Mouse (Mus musculus) hindbrain, embryonic 13.5 days (tissue): ENCODE results near the gene Nucb1. TPM values are rescaled to one million over a fixed set of nuclear protein-coding genes. Genes with fewer than 3 reads are reported as not detected.
"Not testable (repeated sequence)": the region's sequence is repeated elsewhere in the genome, so short reads cannot be mapped to it uniquely, and the experiment has no call there.

Source experiments
- ATAC-seq: fragments of 200-750 bp; cut with Nextera tagmentation; 2 replicates; pipeline ENCODE4 v1.8.0; 2017; ENCODE audit warnings: moderate TSS enrichment; ENCODE audit not compliant: low FRiP score
- H3K27ac ChIP-seq: fragments of 300-500 bp; sonication (generic); 2 replicates; pipeline ENCODE4 v1.5.1; 2015; ENCODE audit warnings: inconsistent platforms, mild to moderate bottlenecking, moderate library complexity
- H3K27me3 ChIP-seq: fragments of 300-500 bp; sonication (generic); 2 replicates; pipeline ENCODE4 v1.6.1; 2015; ENCODE audit warnings: mild to moderate bottlenecking, inconsistent platforms
- H3K36me3 ChIP-seq: fragments of 300-500 bp; sonication (generic); 2 replicates; pipeline ENCODE4 v1.6.1; 2015; ENCODE audit warnings: mild to moderate bottlenecking, inconsistent platforms
- H3K4me1 ChIP-seq: fragments of 300-500 bp; sonication (generic); replicated peaks from 2 replicates; pipeline ENCODE4 v1.6.1; 2015; ENCODE audit warnings: inconsistent platforms
- H3K4me2 ChIP-seq: fragments of 300-500 bp; sonication (generic); 2 replicates; pipeline ENCODE4 v1.6.1; 2015; ENCODE audit warnings: inconsistent platforms, mild to moderate bottlenecking, moderate library complexity
- H3K4me3 ChIP-seq: fragments of 300-500 bp; sonication (generic); 2 replicates; pipeline ENCODE4 v1.5.1; 2015; ENCODE audit warnings: mild to moderate bottlenecking, inconsistent platforms
- H3K9ac ChIP-seq: fragments of 300-500 bp; sonication (generic); 2 replicates; pipeline ENCODE4 v1.6.1; 2015; ENCODE audit warnings: mild to moderate bottlenecking, inconsistent platforms
- H3K9me3 ChIP-seq: fragments of 300-500 bp; sonication (generic); 2 replicates; pipeline ENCODE4 v1.6.1; 2016; ENCODE audit warnings: inconsistent platforms
- WGBS: fragments of 180-500 bp; shearing (Covaris S2); methylation state at CpG from one replicate; pipeline ENCODE4 v1.1.7; 2015; 5-methylcytosine and 5-hydroxymethylcytosine counted together
- polyA plus RNA-seq: library from polyadenylated mRNA; unstranded; fragments of >200 nt; fragmentation: Nextera tagmentation; extraction: Ambion mirVana; gene quantifications from 2 replicates; pipeline ENCODE4 v1.2.1, GENCODE M21; 2015

Nucb1 gene
- polyA plus RNA-seq, 1 experiment from 2014 or later, result 121 TPM

DNA sequence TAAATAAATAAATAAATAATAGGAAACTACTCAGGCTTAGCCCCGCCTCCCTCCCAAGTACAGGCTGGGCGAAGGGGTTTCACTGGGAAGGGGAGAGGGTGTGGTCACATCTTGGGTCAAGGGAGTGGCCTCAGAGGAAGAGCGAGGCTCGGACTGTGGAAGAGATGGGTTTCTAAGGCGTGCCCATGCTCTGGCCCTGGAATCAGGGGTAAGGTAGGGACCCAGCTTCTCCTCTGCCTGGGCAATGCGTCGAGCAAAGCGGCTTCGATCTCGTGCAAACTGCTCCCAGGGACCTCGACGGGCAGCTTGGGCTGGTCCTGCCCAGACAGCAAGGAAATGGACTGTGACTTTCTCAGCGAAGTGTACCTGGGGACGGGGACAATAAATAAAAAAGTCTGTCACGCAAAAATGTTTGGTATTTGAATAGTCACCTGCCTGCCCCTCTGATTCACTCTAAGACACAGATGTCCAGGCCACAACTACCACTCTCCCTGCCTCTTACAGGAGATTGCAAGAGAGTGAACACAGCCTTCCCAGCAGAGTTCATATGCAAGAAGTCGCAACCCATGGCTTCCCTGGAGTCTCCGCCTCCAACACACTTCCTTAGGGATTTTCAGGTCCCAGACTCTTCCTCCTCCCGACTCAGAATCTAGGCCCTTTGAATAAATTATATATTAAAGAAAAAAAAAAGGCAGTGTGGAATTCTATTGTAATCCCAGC, 12.9 kb upstream of the Nucb1 start:
- Histone ChIP-seq H3K4me2 (peak overlapping the region; percentile 8; the same call in 1 of the 2 replicates), H3K27ac (no peak overlapping the region), H3K36me3 (no peaks in the 10 kb centered on the region; the same call in 1 of the 2 replicates), H3K4me1 (peaks cover 36% of the 10 kb centered on the region), H3K27me3 (no peaks in the 10 kb centered on the region), H3K4me3 (peak overlapping the region; percentile 1; the same call in 1 of the 2 replicates), H3K9ac (peak overlapping the region; percentile 46), H3K9me3 (no peaks in the 10 kb centered on the region)
- no peak for ATAC-seq
- whole genome bisulfite sequencing, result 77% methylated on average over 18 of the region's 18 CpGs

DNA sequence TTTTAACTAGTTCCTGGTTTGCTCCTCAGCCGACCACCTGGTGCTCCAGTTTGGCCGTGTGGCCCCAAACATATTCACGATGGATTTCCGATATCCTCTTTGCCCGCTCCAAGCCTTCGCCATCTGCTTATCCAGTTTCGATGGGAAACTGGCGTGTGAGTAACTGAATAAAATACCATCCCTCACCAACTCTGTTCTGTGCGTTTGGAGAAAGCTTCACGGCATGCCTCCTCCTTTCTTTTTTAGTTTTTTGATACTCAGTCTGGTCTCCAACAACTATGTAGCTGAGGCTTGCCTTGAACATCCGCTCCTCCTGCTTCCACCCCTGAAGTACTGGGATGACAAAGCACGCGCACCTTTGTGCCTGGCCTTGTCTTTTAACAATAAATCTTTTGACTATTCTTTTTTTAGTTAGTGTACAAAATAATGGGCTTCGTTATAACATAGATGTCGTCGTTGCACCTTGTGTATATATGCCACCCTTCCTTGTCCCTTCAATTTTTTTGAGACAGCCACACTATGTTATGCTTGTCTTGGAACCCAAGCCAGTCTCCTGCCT, 12.1 kb upstream of the Nucb1 start:
- no peak overlapping the region for H3K9ac ChIP-seq

DNA sequence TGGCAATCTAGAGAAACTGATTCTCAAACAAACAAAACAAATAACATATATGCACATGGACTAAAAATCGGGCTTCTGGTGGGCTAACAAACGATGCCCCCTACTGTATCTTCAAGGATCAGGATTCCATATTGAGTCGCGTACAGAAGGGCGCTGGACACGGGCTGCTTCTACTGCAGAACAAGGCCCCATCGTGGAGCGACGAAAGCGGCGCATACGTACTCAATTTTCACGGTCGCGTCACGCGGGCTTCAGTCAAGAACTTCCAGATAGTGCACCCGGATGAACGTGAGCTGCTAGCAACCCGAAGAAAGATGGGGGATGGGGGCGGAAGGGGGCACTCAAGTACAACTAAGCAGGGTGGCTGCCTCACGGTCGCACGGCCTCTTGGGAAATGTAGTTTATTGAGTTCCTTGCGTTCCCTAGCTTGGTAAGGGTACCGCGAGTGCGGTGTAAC, 11.6 kb upstream of the Nucb1 start:
- Histone ChIP-seq H3K27me3 (no peaks in the 10 kb centered on the region), H3K9me3 (no peaks in the 10 kb centered on the region), H3K4me1 (peaks cover 35% of the 10 kb centered on the region), H3K9ac (peak overlapping the region; percentile 68), H3K4me3 (peak overlapping the region; percentile 45), H3K4me2 (peak overlapping the region; percentile 52), H3K27ac (peak overlapping the region; percentile 86), H3K36me3 (no peaks in the 10 kb centered on the region; the same call in 1 of the 2 replicates)
- under 1% methylated on average over 28 of the region's 28 CpGs for WGBS
- peak; percentile 76 for ATAC-seq

More for the DNA sequence above, 12.1 kb upstream of the Nucb1 start:
- Histone ChIP-seq H3K27me3 (no peaks in the 10 kb centered on the region), H3K36me3 (no peaks in the 10 kb centered on the region; the same call in 1 of the 2 replicates), H3K9me3 (no peaks in the 10 kb centered on the region), H3K4me3 (peak overlapping the region; percentile 45), H3K4me1 (peaks cover 36% of the 10 kb centered on the region), H3K4me2 (peak overlapping the region; percentile 52), H3K27ac (no peak overlapping the region)
- no peak for ATAC-seq
- WGBS, result 56% methylated on average over 16 of the region's 16 CpGs

DNA sequence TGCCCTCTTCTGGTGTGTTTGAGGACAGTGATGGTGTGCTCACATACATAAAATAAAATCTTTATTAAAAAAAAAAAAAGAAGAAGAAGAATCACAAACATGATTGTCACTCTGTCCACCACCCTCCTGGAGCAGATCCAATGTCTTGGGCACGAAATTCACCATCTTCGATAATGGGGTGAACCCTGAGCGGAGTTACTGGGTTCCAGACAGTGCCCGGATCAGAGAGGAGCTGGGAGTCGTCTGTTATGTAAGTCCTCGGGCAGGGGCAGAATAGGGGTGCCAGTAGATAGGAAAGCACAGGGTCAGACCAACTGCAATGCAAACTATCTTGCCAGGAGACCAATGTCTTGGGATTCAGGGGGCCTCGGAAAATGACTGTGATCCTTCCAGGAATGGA, 10.4 kb upstream of the Nucb1 start:
- no peak overlapping the region for H3K9ac ChIP-seq
- 96% methylated on average over 7 of the region's 7 CpGs for WGBS
- H3K27ac ChIP-seq, result no peak overlapping the region
- ATAC-seq, result no peak
- H3K4me2 ChIP-seq, result no peak overlapping the region
- no peaks in the 10 kb centered on the region; the same call in 1 of the 2 replicates for H3K36me3 ChIP-seq
- H3K27me3 ChIP-seq, result no peaks in the 10 kb centered on the region
- no peaks in the 10 kb centered on the region for H3K9me3 ChIP-seq
- H3K4me3 ChIP-seq, result no peak overlapping the region
- peaks cover 32% of the 10 kb centered on the region for H3K4me1 ChIP-seq

DNA sequence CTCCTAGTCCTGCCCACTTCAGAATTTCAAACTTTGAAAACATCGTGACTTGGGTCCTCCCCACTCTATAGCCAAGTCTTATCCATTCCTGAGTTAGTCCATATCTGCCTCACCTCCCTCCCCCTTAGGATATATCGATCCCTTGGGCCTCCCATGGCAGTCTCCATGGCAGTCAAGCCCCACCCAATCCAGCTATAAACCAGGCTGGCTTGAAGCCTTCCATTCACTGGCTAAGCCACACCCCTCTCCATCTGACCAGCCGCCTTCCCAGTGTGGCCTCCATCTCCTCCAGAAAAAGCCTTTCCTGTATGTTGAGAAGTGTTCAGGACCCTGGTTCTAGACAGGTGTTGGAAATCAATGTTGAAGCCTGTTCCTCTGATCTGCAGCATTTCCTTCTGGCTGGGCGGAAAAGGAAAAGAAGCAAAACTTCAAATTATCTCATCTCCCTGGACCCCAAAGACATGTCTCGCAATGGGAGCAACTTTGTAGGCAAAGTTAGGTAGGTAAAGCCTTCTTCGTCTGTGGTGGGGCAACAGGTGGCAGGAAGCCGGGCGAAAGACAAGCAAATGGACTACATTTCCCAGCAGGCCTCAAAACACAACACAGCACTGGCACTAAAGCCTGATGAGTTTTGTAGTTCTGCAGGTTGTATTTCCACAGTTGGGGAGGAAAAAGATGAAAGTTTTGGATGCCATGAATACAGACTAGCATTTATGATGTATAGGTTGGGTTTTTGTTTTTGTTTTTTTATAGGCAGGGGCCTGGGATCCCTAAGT, 9.3 kb upstream of the Nucb1 start:
- peaks cover 21% of the 10 kb centered on the region for H3K4me1 ChIP-seq
- H3K27ac ChIP-seq, result no peak overlapping the region
- no peaks in the 10 kb centered on the region for H3K9me3 ChIP-seq
- H3K9ac ChIP-seq, result no peak overlapping the region
- no peak for ATAC-seq
- WGBS, result 85% methylated on average over 8 of the region's 8 CpGs
- no peaks in the 10 kb centered on the region; the same call in 1 of the 2 replicates for H3K36me3 ChIP-seq
- no peaks in the 10 kb centered on the region for H3K27me3 ChIP-seq
- no peak overlapping the region for H3K4me2 ChIP-seq
- no peak overlapping the region for H3K4me3 ChIP-seq

DNA sequence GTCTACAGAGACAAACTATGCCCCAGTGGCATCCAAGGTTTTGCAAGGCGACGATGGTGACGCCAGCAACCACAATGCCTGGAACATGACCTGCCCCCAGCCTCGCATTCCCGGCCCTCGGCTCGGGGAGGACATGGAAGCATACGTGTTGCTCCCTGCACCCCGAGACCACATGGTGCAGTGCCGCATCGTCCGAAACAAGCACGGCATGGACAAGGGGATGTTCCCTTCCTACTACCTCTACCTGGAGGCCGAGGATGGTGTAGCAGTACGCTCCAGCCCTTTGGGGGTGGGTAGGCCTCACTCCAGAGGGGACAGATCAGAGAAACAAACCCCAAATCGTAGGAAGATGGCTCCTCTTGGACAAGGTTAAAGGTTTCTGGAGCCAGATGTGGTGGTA, 8.4 kb upstream of the Nucb1 start:
- Histone ChIP-seq H3K4me2 (no peak overlapping the region), H3K36me3 (no peaks in the 10 kb centered on the region; the same call in 1 of the 2 replicates), H3K27ac (no peak overlapping the region), H3K4me3 (no peak overlapping the region), H3K9ac (no peak overlapping the region), H3K4me1 (peaks cover 16% of the 10 kb centered on the region), H3K27me3 (no peaks in the 10 kb centered on the region), H3K9me3 (no peaks in the 10 kb centered on the region)
- ATAC-seq, result no peak
- WGBS, result 91% methylated on average over 16 of the region's 16 CpGs

DNA sequence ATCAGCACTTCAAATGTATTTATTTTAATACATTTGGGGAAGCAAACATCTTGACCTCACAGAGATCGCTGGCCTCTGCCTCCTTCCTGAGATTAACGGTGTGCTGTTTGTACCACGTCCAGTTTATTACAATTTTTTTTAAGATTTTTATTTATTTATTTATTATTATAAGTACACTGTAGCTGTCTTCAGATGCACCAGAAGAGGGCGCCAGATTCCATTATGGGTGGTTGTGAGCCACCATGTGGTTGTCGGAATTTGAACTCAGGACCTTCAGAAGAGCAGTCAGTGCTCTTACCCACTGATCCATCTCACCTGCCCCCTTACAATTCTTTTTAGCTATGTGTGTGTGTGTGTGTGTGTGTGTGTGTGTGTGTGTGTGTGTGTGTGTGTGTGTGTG, 6.6 kb upstream of the Nucb1 start:
- not testable (repeated sequence) for H3K36me3 ChIP-seq

DNA sequence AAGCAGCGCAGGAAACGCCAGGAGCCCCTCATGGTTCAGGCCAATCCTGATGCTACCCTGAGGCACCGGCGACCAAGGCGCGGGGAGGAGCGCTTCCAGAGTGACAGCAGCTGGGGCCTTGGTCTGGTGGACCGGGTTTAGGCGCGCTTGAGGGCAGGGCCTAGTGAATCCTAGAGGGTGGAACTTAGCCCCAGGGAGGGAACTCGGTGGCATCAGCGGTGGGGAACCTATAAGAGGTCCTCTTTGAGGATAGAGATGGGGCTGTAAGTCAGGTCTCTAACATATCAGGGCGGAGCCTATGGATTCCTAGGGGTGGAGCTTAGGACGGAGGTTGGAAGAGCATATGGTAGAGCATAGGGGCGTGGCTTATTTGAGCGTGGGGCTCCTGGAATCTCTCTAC, 5.2 kb upstream of the Nucb1 start:
- no peaks in the 10 kb centered on the region for H3K27me3 ChIP-seq
- H3K36me3 ChIP-seq, result no peaks in the 10 kb centered on the region
- no peaks in the 10 kb centered on the region for H3K4me1 ChIP-seq
- no peak overlapping the region for H3K9ac ChIP-seq
- H3K4me2 ChIP-seq, result no peak overlapping the region
- H3K9me3 ChIP-seq, result no peaks in the 10 kb centered on the region
- WGBS, result 28% methylated on average over 16 of the region's 16 CpGs
- no peak for ATAC-seq
- H3K4me3 ChIP-seq, result no peak overlapping the region
- no peak overlapping the region for H3K27ac ChIP-seq

More for the DNA sequence above, 6.6 kb upstream of the Nucb1 start:
- 73% methylated on average over 5 of the region's 5 CpGs for WGBS
- not testable (repeated sequence) for H3K4me2 ChIP-seq, H3K4me3 ChIP-seq, H3K9ac ChIP-seq, H3K27me3 ChIP-seq, ATAC-seq, H3K27ac ChIP-seq, H3K4me1 ChIP-seq, H3K9me3 ChIP-seq

DNA sequence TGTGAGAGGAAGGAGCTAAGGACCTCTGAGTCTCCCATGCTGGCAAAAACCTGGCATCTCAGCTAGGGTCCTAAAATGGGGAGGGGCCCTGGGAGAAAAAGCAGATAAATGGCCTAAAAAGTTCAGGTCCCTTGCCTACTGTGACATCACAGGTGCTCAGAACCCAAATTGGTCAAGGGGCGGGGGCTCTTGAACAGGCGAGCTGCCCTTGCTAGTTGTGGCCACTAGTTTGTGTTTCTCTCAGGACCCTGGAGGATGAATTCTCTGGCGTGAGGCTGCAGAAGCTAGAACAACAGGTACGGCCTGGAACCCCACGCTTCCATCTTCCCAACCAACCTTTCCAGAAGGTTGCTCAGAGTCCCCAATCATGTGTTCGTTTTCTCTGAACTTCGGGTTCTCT, 4.2 kb upstream of the Nucb1 start:
- no peaks in the 10 kb centered on the region for H3K36me3 ChIP-seq
- H3K4me2 ChIP-seq, result no peak overlapping the region
- no peaks in the 10 kb centered on the region for H3K9me3 ChIP-seq
- H3K9ac ChIP-seq, result no peak overlapping the region
- H3K4me3 ChIP-seq, result no peak overlapping the region
- H3K4me1 ChIP-seq, result peaks cover 4% of the 10 kb centered on the region
- 88% methylated on average over 7 of the region's 7 CpGs for WGBS
- ATAC-seq, result no peak
- no peak overlapping the region for H3K27ac ChIP-seq
- H3K27me3 ChIP-seq, result no peaks in the 10 kb centered on the region

DNA sequence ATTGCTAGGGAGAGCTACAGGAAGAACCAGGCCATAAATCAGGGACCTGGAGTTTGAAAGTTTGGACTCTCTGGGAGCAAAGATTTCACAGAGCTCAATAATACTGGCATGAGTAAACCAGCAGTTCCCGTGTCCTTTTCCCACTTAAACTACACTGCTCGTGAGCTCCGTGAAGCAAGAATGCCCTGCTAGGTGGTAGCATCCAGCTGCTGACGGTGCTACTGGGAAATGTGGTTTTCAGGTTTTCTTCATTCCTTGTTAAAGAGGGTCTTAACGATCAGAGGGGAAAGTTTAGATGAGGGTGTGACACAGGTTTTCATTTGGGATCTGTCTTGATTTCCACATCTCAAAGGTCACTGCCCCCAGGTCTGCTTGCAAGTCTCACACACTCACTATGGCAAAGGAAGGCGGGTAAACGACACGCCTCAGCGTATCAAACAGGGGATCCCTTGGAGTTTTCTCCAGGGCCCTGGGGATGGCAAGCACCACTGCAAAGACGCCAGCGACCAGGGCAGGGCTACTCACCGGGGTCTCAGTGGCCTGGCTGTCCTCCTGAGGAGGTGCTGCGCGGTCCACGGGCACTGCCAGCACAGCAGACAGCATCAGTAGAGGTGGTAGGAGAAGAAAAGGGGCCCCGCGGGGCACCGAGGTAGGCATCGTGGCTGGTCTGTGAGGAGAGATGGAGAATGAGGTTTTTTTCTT, 874 bp downstream of the Nucb1 start:
- peak; percentile 41; the same call in 1 of the 2 replicates for ATAC-seq
- Histone ChIP-seq H3K4me2 (peak overlapping the region; percentile 97), H3K4me1 (peaks cover 18% of the 10 kb centered on the region), H3K9ac (peak overlapping the region; percentile 88), H3K4me3 (peak overlapping the region; percentile 74), H3K27ac (0 out of 2 replicates have a peak overlapping the region, but pooled peaks have one; percentile 83), H3K27me3 (no peaks in the 10 kb centered on the region), H3K9me3 (no peaks in the 10 kb centered on the region), H3K36me3 (peaks cover 32% of the 10 kb centered on the region)
- 46% methylated on average over 19 of the region's 19 CpGs for WGBS

DNA sequence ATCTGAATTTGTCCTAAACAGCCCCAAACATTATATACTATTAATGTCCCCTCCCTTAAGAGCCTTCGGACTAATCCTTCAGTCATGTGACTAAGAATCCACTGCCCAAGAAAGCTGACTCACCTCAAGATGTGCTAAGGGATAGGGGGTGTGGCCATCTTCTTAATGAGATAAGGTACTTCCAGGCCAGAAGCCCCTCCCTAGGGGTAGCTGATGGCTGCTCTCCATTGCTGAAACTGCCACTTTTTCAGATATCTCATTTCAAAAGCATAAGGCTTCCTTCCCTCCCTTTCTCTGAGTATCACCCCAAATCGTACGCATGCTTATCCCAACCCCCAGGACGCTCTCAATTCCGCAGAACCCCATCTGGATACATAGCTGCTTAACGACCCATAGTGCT, 1.6 kb downstream of the Nucb1 start:
- H3K36me3 ChIP-seq, result peaks cover 32% of the 10 kb centered on the region
- H3K27ac ChIP-seq, result no peak overlapping the region
- no peaks in the 10 kb centered on the region for H3K9me3 ChIP-seq
- H3K27me3 ChIP-seq, result no peaks in the 10 kb centered on the region
- peak overlapping the region; percentile 97 for H3K4me2 ChIP-seq
- H3K4me1 ChIP-seq, result peaks cover 18% of the 10 kb centered on the region
- peak overlapping the region; percentile 88; the same call in 1 of the 2 replicates for H3K9ac ChIP-seq
- no peak for ATAC-seq
- WGBS, result 85% methylated on average over 6 of the region's 6 CpGs
- H3K4me3 ChIP-seq, result peak overlapping the region; percentile 74

DNA sequence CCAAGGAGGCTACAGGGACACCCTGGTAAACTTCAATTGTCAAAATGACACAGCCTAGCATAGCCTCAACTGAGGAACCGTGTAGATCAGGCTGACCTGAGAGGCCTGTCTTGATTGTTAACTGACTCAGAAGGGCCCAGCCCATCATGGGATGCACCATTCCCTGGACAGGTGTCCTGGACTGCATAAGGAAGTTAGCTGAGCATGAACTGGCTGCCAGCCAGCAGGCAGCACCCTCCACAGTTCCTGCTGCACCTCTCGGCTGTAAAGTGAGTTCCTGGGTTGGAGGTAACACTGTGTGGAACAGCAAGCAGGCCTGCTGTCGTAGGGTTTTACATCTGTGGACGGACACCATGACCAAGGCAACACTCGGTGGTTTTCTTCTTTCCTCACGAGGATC, 2.6 kb downstream of the Nucb1 start:
- ATAC-seq, result no peak
- Histone ChIP-seq H3K36me3 (peaks cover 39% of the 10 kb centered on the region), H3K27ac (no peak overlapping the region), H3K4me1 (peaks cover 18% of the 10 kb centered on the region), H3K4me2 (no peak overlapping the region), H3K27me3 (no peaks in the 10 kb centered on the region), H3K4me3 (no peak overlapping the region), H3K9me3 (no peaks in the 10 kb centered on the region), H3K9ac (no peak overlapping the region)
- WGBS, result 93% methylated on average over 6 of the region's 6 CpGs
